Mouse (Mus musculus) liver, adult 2 months (tissue): ENCODE data around the gene Tpgs1.

ENCODE experiments used
- CTCF ChIP-seq: fragments of 200-500 bp; IDR thresholded peaks from 2 replicates; pipeline ENCODE4 v1.5.1; 2011; ENCODE audit warnings: low read depth, low read length, control low read depth
- POLR2A ChIP-seq: fragments of 200-500 bp; IDR thresholded peaks from 2 replicates; pipeline ENCODE4 v1.6.1; 2011; ENCODE audit warnings: low read length, control low read depth; ENCODE audit not compliant: insufficient read depth; ENCODE audit errors: extremely low read depth

DNA sequence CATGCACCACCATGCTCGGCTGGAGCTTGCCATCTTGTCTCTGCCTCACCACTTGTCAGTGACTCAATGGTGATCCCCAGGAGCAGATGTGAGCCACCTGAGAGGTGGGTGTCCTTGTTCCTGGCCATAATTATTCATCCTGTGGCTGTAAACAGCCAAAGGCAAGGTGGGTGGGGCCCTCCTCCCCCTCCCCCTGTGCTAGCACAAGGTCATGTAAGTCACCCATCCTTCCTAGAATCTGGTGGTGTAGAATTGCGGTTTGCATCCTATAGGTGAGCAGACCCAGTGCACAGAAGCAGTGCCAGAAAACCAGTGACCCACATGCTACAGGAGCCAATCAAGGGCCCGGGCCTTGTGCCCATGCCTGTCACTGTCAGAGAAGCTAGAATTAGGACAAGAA, 3.9 kb downstream of the Tpgs1 start:
- TF ChIP-seq CTCF = no peak
- TF ChIP-seq POLR2A = no peak
